Comparison of ENCODE assay signal across 25 mouse cellular contexts in genomic region chr8:83304946-83305345, GRCm38 (mm10). TPM values are rescaled to one million over a fixed set of nuclear protein-coding genes. Genes with fewer than 3 reads are reported as not detected.
"Had no signal": no experiment of that assay in that cellular context is flagged by ENCODE, and none has a peak within 500 bp of the region (broad histone marks: within the 10 kb centered on the region; RNA-seq: fewer than 3 reads in every experiment).

No protein-coding gene starts in this region.

- H3K9me3 ChIP-seq: liver, embryonic 15.5 days; lung, embryonic 15.5 days; midbrain, embryonic 13.5 days; midbrain, embryonic 15.5 days; neural tube, embryonic 12.5 days; stomach, embryonic 15.5 days had no signal

- ATAC-seq: liver, postnatal 0 days; lung, postnatal 0 days; midbrain, embryonic 13.5 days; midbrain, embryonic 15.5 days had no signal

- H3K4me3 ChIP-seq: liver, embryonic 15.5 days; lung, embryonic 15.5 days; megakaryocyte, embryonic 14.5 days; midbrain, embryonic 13.5 days; midbrain, embryonic 15.5 days; neural tube, embryonic 12.5 days; stomach, embryonic 15.5 days had no signal

- H3K4me2 ChIP-seq: liver, embryonic 15.5 days; lung, embryonic 15.5 days; midbrain, embryonic 13.5 days; midbrain, embryonic 15.5 days; neural tube, embryonic 12.5 days; stomach, embryonic 15.5 days had no signal

- DNase-seq: liver, postnatal 0 days; lung, adult 2 months; lung, postnatal 14 days; lung, postnatal 36 days; right cerebral cortex, postnatal 14 days; thymus, adult 2 months; thymus, postnatal 25 days; thymus, postnatal 4 days had no signal

- H3K4me1 ChIP-seq: liver, embryonic 15.5 days; lung, embryonic 15.5 days; megakaryocyte, embryonic 14.5 days; midbrain, embryonic 13.5 days; midbrain, embryonic 15.5 days; neural tube, embryonic 12.5 days; stomach, embryonic 15.5 days had no signal

- H3K36me3 ChIP-seq: liver, embryonic 15.5 days; lung, embryonic 15.5 days; midbrain, embryonic 13.5 days; midbrain, embryonic 15.5 days; neural tube, embryonic 12.5 days; stomach, embryonic 15.5 days had no signal

- H3K9ac ChIP-seq: liver, embryonic 15.5 days; liver, postnatal 0 days; lung, embryonic 15.5 days; midbrain, embryonic 13.5 days; midbrain, embryonic 15.5 days; neural tube, embryonic 12.5 days; stomach, embryonic 15.5 days had no signal

- H3K27ac ChIP-seq: liver, embryonic 15.5 days; lung, embryonic 15.5 days; macrophage; midbrain, embryonic 13.5 days; midbrain, embryonic 15.5 days; neural tube, embryonic 12.5 days; stomach, embryonic 15.5 days; stomach, postnatal 0 days had no signal

- H3K27me3 ChIP-seq: liver, embryonic 15.5 days; lung, embryonic 15.5 days; midbrain, embryonic 13.5 days; midbrain, embryonic 15.5 days; neural tube, embryonic 12.5 days; stomach, embryonic 15.5 days had no signal

RNA-seq across cellular contexts. Expression of gene Ucp1, which starts 14.8 kb away (rescaled TPM):
- total RNA-seq: megakaryocyte progenitor cell, adult 5-6 weeks; midbrain, postnatal 0 days; monocyte, adult 5-6 weeks; neutrophil, adult 5-6 weeks had no signal
- polyA plus RNA-seq: liver, embryonic 15.5 days; liver, postnatal 0 days; lung, embryonic 15.5 days; macrophage; stomach, embryonic 15.5 days; stomach, postnatal 0 days had no signal

RNA-seq across cellular contexts. Expression of gene Mgat4d, which starts 43.3 kb away (rescaled TPM):
- total RNA-seq: megakaryocyte progenitor cell, adult 5-6 weeks; midbrain, postnatal 0 days; monocyte, adult 5-6 weeks; neutrophil, adult 5-6 weeks had no signal
- polyA plus RNA-seq: liver, embryonic 15.5 days; liver, postnatal 0 days; lung, adult 2 months; lung, embryonic 15.5 days; lung, postnatal 0 days; macrophage; midbrain, embryonic 13.5 days; midbrain, embryonic 15.5 days; midbrain, postnatal 0 days; neural tube, embryonic 12.5 days; neural tube, embryonic 14.5 days; spleen, adult 2 months; stomach, embryonic 15.5 days; stomach, postnatal 0 days; thymus, adult 2 months; urinary bladder, adult 2 months had no signal
